Mouse (Mus musculus) forebrain, embryonic 15.5 days (tissue): ENCODE results near the gene Prkcb. TPM values are rescaled to one million over a fixed set of nuclear protein-coding genes. Genes with fewer than 3 reads are reported as not detected.

Source experiments
- ATAC-seq: fragments of 200-750 bp; cut with Nextera tagmentation; replicated peaks from 2 replicates; pipeline ENCODE4 v1.8.0; 2017; ENCODE audit warnings: mild to moderate bottlenecking, moderate TSS enrichment, moderate library complexity
- H3K27ac ChIP-seq: fragments of 300-500 bp; sonication (generic); replicated peaks from 2 replicates; pipeline ENCODE4 v1.5.1; 2015; ENCODE audit warnings: mild to moderate bottlenecking, inconsistent platforms
- H3K27me3 ChIP-seq: fragments of 300-500 bp; sonication (generic); 2 replicates; pipeline ENCODE4 v1.6.1; 2015; ENCODE audit warnings: inconsistent platforms
- H3K36me3 ChIP-seq: fragments of 300-500 bp; sonication (generic); 2 replicates; pipeline ENCODE4 v1.6.1; 2015; ENCODE audit warnings: mild to moderate bottlenecking, inconsistent platforms
- H3K4me1 ChIP-seq: fragments of 300-500 bp; sonication (generic); 2 replicates; pipeline ENCODE4 v1.6.1; 2015; ENCODE audit warnings: inconsistent platforms
- H3K4me2 ChIP-seq: fragments of 300-500 bp; sonication (generic); replicated peaks from 2 replicates; pipeline ENCODE4 v1.6.1; 2015; ENCODE audit warnings: mild to moderate bottlenecking, inconsistent platforms
- H3K4me3 ChIP-seq: fragments of 300-500 bp; sonication (generic); 2 replicates; pipeline ENCODE4 v1.5.1; 2015; ENCODE audit warnings: mild to moderate bottlenecking, inconsistent platforms
- H3K9ac ChIP-seq: fragments of 300-500 bp; sonication (generic); replicated peaks from 2 replicates; pipeline ENCODE4 v1.6.1; 2015; ENCODE audit warnings: mild to moderate bottlenecking, inconsistent platforms
- H3K9me3 ChIP-seq: fragments of 300-500 bp; sonication (generic); 2 replicates; pipeline ENCODE4 v1.6.1; 2016; ENCODE audit warnings: inconsistent platforms
- WGBS: fragments of 180-500 bp; shearing (Covaris S2); methylation state at CpG from one replicate; pipeline ENCODE4 v1.1.7; 2015; ENCODE audit warnings: mixed read lengths; 5-methylcytosine and 5-hydroxymethylcytosine counted together
- polyA plus RNA-seq: library from polyadenylated mRNA; unstranded; fragments of >200 nt; fragmentation: Nextera tagmentation; extraction: Ambion mirVana; gene quantifications from 2 replicates; pipeline ENCODE4 v1.2.1, GENCODE M21; 2015

The Prkcb gene
- polyA plus RNA-seq, 1 experiment from 2014 or later = 48.6 TPM

DNA sequence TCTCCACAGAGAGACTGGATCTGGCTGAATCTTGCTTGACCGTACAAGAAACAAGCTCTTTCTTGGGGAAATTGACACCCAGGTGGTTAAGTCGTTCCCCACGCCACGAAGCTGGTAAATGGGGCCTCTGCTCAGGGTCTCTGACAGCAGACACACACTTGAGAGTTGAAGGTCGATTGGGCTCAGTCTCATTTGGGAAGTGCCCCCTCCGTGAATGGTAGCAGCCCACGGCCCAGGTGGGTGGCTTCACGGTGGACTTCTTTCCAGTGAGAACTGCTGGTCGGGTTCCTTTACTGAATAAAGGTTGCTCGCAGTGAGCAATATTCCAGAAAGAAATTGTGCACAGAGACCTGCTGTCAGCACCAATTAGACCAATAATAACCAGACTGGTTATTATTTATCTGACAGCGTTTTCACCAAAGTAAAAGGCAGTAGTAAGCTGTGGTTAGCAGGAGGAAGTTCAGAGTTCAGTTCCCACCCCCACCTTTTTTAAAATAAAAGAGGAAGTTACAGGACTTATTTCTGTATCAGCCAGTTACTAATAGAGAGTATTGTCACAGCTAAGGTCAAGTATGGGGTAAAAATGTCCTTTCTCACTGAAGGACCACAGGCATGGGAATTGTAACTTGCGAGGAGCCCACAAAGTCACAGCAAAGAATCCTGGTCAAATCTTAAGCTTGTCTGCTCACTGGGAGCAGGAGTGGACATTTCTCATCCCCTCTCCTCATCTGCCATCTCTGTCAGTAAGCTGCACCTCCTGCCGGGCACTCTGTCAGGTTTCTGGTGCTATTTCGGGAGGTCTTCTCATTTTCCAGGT lies 21.6 kb downstream of the Prkcb start:
- 81% methylated on average over 14 of the region's 14 CpGs for WGBS

DNA sequence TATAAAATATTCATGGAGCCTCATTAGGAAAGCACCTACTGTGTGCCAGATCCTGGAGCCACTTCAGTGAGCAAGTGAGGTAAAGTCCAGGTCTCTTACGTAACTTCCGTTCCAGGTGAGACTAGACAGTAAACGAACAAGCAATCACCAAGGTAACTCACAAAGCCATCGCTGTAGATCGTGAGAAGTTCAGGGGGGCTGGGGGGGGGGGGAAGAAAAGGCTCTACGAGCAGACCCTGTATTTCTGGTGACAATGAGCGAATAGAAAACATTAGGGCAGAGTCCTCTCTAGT lies 22.1 kb downstream of the Prkcb start:
- Histone ChIP-seq H3K27me3 (no peaks in the 10 kb centered on the region), H3K27ac (no peak overlapping the region), H3K9me3 (no peaks in the 10 kb centered on the region), H3K4me3 (no peak overlapping the region), H3K9ac (no peak overlapping the region), H3K4me1 (no peaks in the 10 kb centered on the region), H3K4me2 (no peak overlapping the region), H3K36me3 (no peaks in the 10 kb centered on the region)
- no peak for ATAC-seq
- WGBS = 94% methylated on average over 7 of the region's 7 CpGs

More for the DNA sequence above, 21.6 kb downstream of the Prkcb start:
- Histone ChIP-seq H3K4me3 (no peak overlapping the region), H3K9me3 (no peaks in the 10 kb centered on the region), H3K36me3 (no peaks in the 10 kb centered on the region), H3K4me2 (no peak overlapping the region), H3K27me3 (no peaks in the 10 kb centered on the region), H3K27ac (no peak overlapping the region), H3K4me1 (no peaks in the 10 kb centered on the region), H3K9ac (no peak overlapping the region)
- ATAC-seq = no peak

DNA sequence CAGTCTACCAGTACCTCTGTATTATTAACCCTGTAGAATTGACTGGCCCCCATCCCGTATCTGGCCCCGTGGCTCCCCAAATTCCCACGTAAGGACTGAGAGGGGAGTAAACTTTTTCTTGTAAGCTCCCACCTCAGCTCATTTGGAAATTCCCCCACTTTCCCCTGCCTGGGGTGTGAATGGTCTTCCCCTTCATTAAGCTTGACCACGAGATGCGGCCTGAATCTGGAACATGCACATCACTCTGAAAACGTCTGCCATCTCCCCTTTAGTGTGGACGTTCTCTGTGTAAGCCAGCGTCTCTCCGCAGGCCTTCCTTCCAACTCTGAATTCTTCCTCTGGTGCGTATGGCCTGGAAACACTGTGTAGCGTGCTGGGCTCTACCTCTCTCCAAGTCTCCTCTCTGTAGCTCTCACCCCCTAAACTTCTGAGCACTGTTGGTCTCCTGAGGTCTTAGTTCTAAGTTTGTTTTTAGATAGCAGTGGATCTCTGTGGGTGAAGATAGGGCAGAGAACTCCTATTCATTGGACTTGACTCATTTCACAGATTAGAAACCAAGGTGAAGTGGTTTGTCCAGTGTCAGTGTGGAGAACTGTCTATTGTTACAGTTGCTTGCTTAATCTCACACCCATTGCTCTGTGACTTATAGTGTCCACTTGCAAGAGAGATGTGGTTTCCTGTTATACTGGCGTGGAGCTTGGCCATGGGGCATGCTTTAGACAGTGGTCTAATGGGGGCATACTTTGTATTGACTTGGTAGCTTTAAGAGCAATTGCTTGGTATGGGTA lies 25.3 kb downstream of the Prkcb start:
- no peaks in the 10 kb centered on the region for H3K9me3 ChIP-seq
- WGBS = 91% methylated on average over 12 of the region's 12 CpGs
- ATAC-seq = no peak
- H3K4me3 ChIP-seq = no peak overlapping the region
- H3K4me1 ChIP-seq = no peaks in the 10 kb centered on the region
- no peak overlapping the region for H3K27ac ChIP-seq
- H3K36me3 ChIP-seq = no peaks in the 10 kb centered on the region
- no peak overlapping the region for H3K9ac ChIP-seq
- H3K4me2 ChIP-seq = no peak overlapping the region
- H3K27me3 ChIP-seq = no peaks in the 10 kb centered on the region

DNA sequence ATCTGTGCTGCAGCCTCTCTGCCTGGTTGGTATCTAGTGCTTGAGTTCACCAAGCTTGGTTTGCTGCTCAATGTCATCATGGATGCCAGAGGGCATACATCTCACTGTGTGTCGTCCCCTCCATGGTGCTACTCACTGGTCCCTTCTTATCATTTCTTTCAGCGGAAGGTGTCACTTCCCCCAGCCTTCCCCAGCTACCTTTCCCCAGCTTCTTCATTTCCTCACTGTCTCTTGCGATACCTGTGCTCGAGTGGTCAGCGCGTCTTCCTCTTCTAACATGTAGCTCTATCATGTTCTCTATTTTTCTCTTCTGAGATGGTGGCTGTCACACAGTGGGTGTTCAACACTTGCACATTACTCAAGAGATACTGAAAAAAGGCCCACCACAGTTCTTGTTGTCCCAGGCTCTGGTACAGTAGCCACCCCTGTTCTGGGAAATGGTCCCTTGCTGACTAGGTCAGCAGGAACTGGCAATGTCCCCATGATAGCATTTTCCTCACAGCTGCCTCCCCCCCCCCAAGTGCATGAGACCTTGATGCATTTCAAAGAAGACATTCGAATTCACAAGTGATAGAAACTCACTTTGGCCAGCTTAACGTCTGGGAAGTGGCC lies 27.3 kb downstream of the Prkcb start:
- Histone ChIP-seq H3K4me1 (no peaks in the 10 kb centered on the region), H3K36me3 (no peaks in the 10 kb centered on the region), H3K27ac (no peak overlapping the region), H3K4me2 (no peak overlapping the region), H3K4me3 (no peak overlapping the region), H3K9me3 (no peaks in the 10 kb centered on the region), H3K27me3 (no peaks in the 10 kb centered on the region), H3K9ac (no peak overlapping the region)
- WGBS = 89% methylated on average over 8 of the region's 8 CpGs
- ATAC-seq = no peak

DNA sequence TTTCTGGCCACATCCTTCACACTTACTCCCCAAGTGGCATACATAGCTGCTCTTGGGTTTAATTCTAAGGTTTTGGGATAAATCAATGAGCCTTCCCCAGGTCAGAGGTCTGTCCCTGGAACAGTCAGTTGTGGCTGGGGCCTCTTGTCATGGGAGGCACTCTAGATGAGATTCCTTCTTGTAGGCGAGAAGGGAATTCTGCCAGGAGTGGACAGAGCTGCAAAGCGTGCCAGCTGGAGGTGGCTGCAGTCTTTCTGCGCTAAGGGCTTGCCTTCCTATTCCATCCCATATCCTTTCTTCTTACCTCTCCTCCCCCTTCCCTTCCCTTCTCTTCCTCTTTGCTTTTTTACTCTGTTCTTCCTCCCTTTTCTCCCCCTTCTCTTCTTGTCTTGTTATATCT lies 28.1 kb downstream of the Prkcb start:
- H3K4me1 ChIP-seq = no peaks in the 10 kb centered on the region
- no peak overlapping the region for H3K9ac ChIP-seq
- no peaks in the 10 kb centered on the region for H3K36me3 ChIP-seq
- no peaks in the 10 kb centered on the region for H3K9me3 ChIP-seq
- ATAC-seq = no peak
- WGBS = 73% methylated on average over 3 of the region's 3 CpGs
- no peak overlapping the region for H3K27ac ChIP-seq
- no peak overlapping the region for H3K4me2 ChIP-seq
- H3K4me3 ChIP-seq = no peak overlapping the region
- H3K27me3 ChIP-seq = no peaks in the 10 kb centered on the region

GRCm38 (mm10) chr7:122317485-122317884 lies 28.9 kb downstream of the Prkcb start:
- Histone ChIP-seq H3K4me1 (no peaks in the 10 kb centered on the region), H3K27ac (no peak overlapping the region), H3K9me3 (no peaks in the 10 kb centered on the region), H3K36me3 (no peaks in the 10 kb centered on the region), H3K27me3 (no peaks in the 10 kb centered on the region), H3K9ac (no peak overlapping the region), H3K4me3 (no peak overlapping the region), H3K4me2 (no peak overlapping the region)
- no peak for ATAC-seq

DNA sequence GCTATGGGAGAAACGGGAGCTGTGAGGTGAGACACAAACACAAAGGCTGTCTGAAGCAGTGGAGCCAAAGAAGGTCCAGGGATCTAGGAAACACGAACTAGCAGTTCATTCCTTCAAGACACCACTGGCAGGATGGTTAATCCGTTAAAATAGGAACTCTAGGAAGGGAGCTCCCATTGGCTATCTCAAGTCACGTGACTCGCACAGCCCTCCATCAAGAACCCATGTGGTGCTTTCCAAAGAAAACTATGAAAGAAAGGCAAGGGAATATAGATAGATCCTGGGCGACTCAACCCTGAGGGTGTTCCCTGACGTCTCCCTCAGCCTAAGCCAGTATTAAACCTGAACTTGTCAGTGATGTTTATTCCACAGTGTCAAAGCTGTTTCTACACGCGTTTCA lies 31.0 kb downstream of the Prkcb start:
- no peaks in the 10 kb centered on the region for H3K36me3 ChIP-seq
- no peaks in the 10 kb centered on the region for H3K4me1 ChIP-seq
- no peak overlapping the region for H3K9ac ChIP-seq
- no peak overlapping the region for H3K4me2 ChIP-seq
- no peak overlapping the region for H3K27ac ChIP-seq
- ATAC-seq = no peak
- WGBS = 85% methylated on average over 9 of the region's 9 CpGs
- H3K4me3 ChIP-seq = no peak overlapping the region
- no peaks in the 10 kb centered on the region for H3K9me3 ChIP-seq
- no peaks in the 10 kb centered on the region for H3K27me3 ChIP-seq

DNA sequence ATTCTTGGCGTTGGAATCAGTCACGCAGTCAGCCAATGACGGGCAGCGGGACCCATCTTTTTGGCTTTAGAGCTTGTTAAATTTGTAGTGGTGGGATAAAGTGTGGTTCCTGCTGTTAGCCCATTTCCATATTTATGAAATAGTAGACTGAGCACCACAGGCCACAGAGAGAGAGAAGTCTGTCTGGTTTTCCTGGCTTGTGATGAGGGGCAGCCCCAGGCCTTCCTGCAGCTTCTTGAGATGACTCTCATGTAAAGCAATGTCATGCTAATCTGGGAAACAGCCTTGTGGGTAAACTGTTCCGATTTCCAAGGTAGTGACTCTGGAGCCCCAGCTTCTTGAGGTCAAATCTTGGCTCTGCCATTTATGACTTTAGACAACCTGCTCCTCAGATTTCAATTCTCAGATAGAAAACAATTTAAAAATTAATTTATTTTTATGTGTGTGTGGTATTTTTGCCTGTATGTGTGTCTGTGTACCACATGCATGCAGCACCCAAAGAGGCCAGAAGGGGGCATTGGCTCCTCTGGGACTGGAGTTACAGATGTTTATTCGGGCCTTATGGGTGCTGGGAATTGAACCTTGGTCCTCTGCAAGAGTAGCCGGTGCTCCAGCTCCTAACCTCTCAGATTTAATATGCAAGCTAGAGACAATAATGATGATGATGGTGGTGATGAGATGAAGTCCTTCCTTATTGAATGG lies 32.4 kb downstream of the Prkcb start:
- Histone ChIP-seq H3K4me2 (no peak overlapping the region), H3K4me1 (no peaks in the 10 kb centered on the region), H3K9ac (no peak overlapping the region), H3K27me3 (no peaks in the 10 kb centered on the region), H3K27ac (no peak overlapping the region), H3K4me3 (no peak overlapping the region), H3K9me3 (no peaks in the 10 kb centered on the region), H3K36me3 (no peaks in the 10 kb centered on the region)
- 96% methylated on average over 7 of the region's 7 CpGs for WGBS
- ATAC-seq = no peak

DNA sequence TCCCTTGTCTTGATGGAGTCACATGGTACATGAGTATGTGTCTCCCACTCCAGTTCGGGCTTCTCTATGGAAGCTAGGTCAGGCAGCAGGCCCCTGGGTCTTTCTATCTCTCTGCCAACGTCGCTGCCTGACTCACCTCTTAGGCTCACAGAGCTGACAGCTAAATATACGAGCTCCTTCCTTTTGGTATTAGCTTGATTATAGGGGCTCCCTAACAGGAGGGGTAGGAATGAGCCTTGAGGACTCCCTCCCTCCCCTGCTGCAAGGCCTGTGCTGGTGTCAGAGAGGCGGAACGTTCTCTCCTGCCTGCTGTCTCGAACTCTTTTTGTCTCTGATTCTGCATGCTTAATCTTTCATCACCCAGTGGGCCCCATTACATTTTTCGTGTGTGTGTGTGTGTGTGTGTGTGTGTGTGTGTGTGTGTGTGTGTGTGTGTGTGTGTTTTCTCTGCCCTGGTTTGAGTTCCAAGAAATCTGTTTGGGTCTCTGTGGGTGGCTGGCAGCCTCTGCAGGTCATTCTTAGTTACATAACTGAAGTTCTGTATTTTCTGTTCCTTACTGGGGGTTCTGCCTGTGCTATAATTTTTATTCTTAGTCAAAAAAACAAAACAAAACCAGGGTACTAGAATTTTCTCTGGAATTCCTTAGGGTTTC lies 33.6 kb downstream of the Prkcb start:
- Histone ChIP-seq H3K4me3 (no peak overlapping the region), H3K4me1 (no peaks in the 10 kb centered on the region), H3K36me3 (no peaks in the 10 kb centered on the region), H3K9me3 (no peaks in the 10 kb centered on the region), H3K9ac (no peak overlapping the region), H3K27me3 (no peaks in the 10 kb centered on the region), H3K4me2 (no peak overlapping the region), H3K27ac (no peak overlapping the region)
- ATAC-seq = no peak
- WGBS = 75% methylated on average over 8 of the region's 8 CpGs

DNA sequence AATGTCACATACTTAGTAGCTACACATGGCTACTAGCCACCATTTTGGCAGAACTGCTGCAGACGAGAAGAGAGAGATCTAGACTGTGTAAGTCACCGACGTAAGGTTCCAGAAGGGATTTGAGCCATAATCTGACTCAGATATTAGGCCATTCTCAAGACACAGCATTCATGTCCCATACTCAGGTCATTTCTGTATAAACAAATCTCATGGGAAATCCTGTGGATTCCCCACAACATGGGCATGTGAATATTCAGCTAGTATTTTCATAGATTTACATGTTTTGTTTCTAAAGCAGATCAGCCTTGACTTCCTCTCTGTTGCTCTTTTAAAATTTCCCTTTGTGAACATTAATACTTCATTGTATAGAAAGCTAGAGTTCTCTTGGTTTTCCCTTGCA lies 39.4 kb downstream of the Prkcb start:
- Histone ChIP-seq H3K27ac (no peak overlapping the region), H3K4me3 (no peak overlapping the region), H3K9ac (no peak overlapping the region), H3K27me3 (no peaks in the 10 kb centered on the region), H3K4me2 (no peak overlapping the region), H3K9me3 (no peaks in the 10 kb centered on the region), H3K36me3 (no peaks in the 10 kb centered on the region), H3K4me1 (no peaks in the 10 kb centered on the region)
- 94% methylated on average over 3 of the region's 3 CpGs for WGBS
- ATAC-seq = no peak

- Histone ChIP-seq H3K27me3 (no peaks in the 10 kb centered on the region), H3K4me3 (no peak overlapping the region), H3K4me2 (no peak overlapping the region), H3K9ac (no peak overlapping the region), H3K9me3 (no peaks in the 10 kb centered on the region), H3K4me1 (no peaks in the 10 kb centered on the region), H3K27ac (no peak overlapping the region), H3K36me3 (no peaks in the 10 kb centered on the region)
- 86% methylated on average over 5 of the region's 5 CpGs for WGBS
- ATAC-seq = no peak
Measured at GRCm38 (mm10) chr7:122328466-122328865, 39.9 kb downstream of the Prkcb start.

- no peaks in the 10 kb centered on the region for H3K36me3 ChIP-seq
- H3K9ac ChIP-seq = no peak overlapping the region
- no peak overlapping the region for H3K4me2 ChIP-seq
- H3K27ac ChIP-seq = no peak overlapping the region
- 89% methylated on average over 4 of the region's 4 CpGs for WGBS
- no peaks in the 10 kb centered on the region for H3K27me3 ChIP-seq
- no peaks in the 10 kb centered on the region for H3K9me3 ChIP-seq
- no peak for ATAC-seq
- no peaks in the 10 kb centered on the region for H3K4me1 ChIP-seq
- no peak overlapping the region for H3K4me3 ChIP-seq
Measured at GRCm38 (mm10) chr7:122329588-122329987, 41.0 kb downstream of the Prkcb start.
